25 mouse cellular contexts compared by ENCODE assay signal in genomic region chr19:40277494-40277893, GRCm38 (mm10). TPM values are rescaled to one million over a fixed set of nuclear protein-coding genes. Genes with fewer than 3 reads are reported as not detected.
DNase-seq lines count a peak whose midpoint lies in the region; ATAC-seq lines count a peak whose summit lies in the region.
"Had no signal": no experiment of that assay in that cellular context is flagged by ENCODE, and none has a peak within 500 bp of the region (broad histone marks: within the 10 kb centered on the region; RNA-seq: fewer than 3 reads in every experiment).

No protein-coding gene starts in this region.

- peak; percentile 87 for DNase-seq in heart, adult 11 months
- DNase-seq in heart, postnatal 4 days, result no peak
- DNase-seq in ovary, postnatal 10 days (ENCODE audit: low spot score), result no peak
- DNase-seq in yolk sac, embryonic 10.5 days (ENCODE audit: low spot score), result no peak
- DNase-seq: adrenal gland, adult 2 months; adrenal gland, postnatal 14 days; cerebellum, adult 11 months; cerebellum, adult 2 months; cerebellum, adult 9-11 months; cerebellum, postnatal 25 days; forebrain, postnatal 0 days; gastrocnemius, adult 2 months; gastrocnemius, postnatal 14 days; heart, adult 2 months; heart, postnatal 10 days; heart, postnatal 36 days had no signal

- peak; percentile 67 for ATAC-seq in common myeloid progenitor, adult 5-6 weeks (replicated peaks; ENCODE audit: low read depth, poor library complexity, severe bottlenecking)
- ATAC-seq in granulocyte monocyte progenitor cell, adult 5-6 weeks (replicated peaks; ENCODE audit: poor library complexity, severe bottlenecking), result peak; percentile 93
- peak; percentile 76 for ATAC-seq in monocyte, adult 5-6 weeks (replicated peaks; ENCODE audit: insufficient number of reproducible peaks, low FRiP score, low TSS enrichment, poor library complexity, severe bottlenecking)
- ATAC-seq: CD4-positive, CD25-positive, alpha-beta regulatory T cell, adult 4 months; forebrain, embryonic 13.5 days; forebrain, postnatal 0 days; hindbrain, postnatal 0 days; inflammation-experienced regulatory T-cells, adult 6 months; intestine, embryonic 16.5 days had no signal

RNA-seq across cellular contexts. Expression of gene Pdlim1, which starts 5.9 kb away (rescaled TPM):
- 100 to 1,000 TPM; 266 to 281 TPM for total RNA-seq in heart, postnatal 4 days (2021)
- total RNA-seq in common myeloid progenitor, adult 5-6 weeks (2017), result 61.8 and 68.8 TPM in 2 replicates
- total RNA-seq in granulocyte monocyte progenitor cell, adult 5-6 weeks (2014; fragmentation: Nextera tagmentation), result 22.7 and 52.6 TPM in 2 replicates
- total RNA-seq in granulocyte monocyte progenitor cell, adult 5-6 weeks (2017), result 18.3 and 41.9 TPM in 2 replicates
- 29.3 to 85.7 TPM (median 49.8 TPM) in 3 replicates for total RNA-seq in monocyte, adult 5-6 weeks (2017)
- total RNA-seq: MEL had no signal
